Mouse (Mus musculus) megakaryocyte, embryonic 14.5 days (primary cell): Measurements from ENCODE around the gene Commd8. TPM values are rescaled to one million over a fixed set of nuclear protein-coding genes. Genes with fewer than 3 reads are reported as not detected.

Experiments used
- H3K27me3 ChIP-seq: replicated peaks from 2 replicates; pipeline ENCODE3; 2012; ENCODE audit warnings: inconsistent platforms
- H3K36me3 ChIP-seq: replicated peaks from 2 replicates; pipeline ENCODE3; 2012; ENCODE audit warnings: low read length, inconsistent platforms, mixed read lengths
- H3K4me1 ChIP-seq: 2 replicates; pipeline ENCODE4 v1.6.1; 2012; ENCODE audit warnings: inconsistent platforms
- H3K4me3 ChIP-seq: replicated peaks from 2 replicates; pipeline ENCODE3; 2012; ENCODE audit warnings: moderate library complexity, mild to moderate bottlenecking, inconsistent platforms
- H3K9me3 ChIP-seq: 2 replicates; pipeline ENCODE4 v1.6.1; 2012; ENCODE audit warnings: inconsistent platforms
- FLI1 ChIP-seq: IDR thresholded peaks from 2 replicates; pipeline ENCODE4 v1.6.1; 2012; ENCODE audit warnings: low read length, inconsistent platforms, mixed read lengths
- GATA1 ChIP-seq: IDR thresholded peaks from 3 replicates; pipeline ENCODE4 v1.6.1; 2012; ENCODE audit warnings: mixed read lengths, low read length, inconsistent platforms, borderline replicate concordance
- polyA plus RNA-seq: library from polyadenylated mRNA; stranded (reverse); fragments of >175 nt; gene quantifications from 2 replicates; pipeline ENCODE4 v1.2.3, GENCODE M21; 2012; ENCODE audit warnings: low replicate concordance; ENCODE audit not compliant: insufficient read depth

Commd8 gene
- polyA plus RNA-seq, 1 experiment = 5.4 TPM

DNA sequence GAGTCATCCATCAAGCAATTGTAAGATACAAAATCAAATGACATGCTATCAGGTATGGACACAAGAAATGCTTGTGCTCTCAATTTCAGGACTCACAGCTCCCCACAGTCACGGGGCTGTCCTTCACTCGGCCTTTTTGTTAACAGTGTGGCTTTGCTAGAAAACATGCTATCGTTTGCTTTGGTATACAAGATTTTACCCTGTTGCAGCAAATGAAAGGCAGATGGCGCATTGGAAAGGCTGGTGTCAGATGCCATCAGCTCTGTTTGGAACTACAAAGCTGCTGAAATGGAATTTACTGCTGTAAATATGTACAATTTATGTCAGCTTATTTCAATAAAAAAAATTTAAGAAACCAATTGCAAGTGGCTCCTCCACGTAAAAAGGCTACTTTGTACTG lies 19.3 kb downstream of the Commd8 start:
- Histone ChIP-seq H3K36me3 (no peaks in the 10 kb centered on the region), H3K4me1 (no peaks in the 10 kb centered on the region), H3K4me3 (no peak overlapping the region), H3K27me3 (no peaks in the 10 kb centered on the region), H3K9me3 (no peaks in the 10 kb centered on the region)
- TF ChIP-seq GATA1 (no peak), FLI1 (no peak)

- TF ChIP-seq GATA1 = no peak
- TF ChIP-seq FLI1 = no peak
- Histone ChIP-seq H3K9me3 (peaks cover 3% of the 10 kb centered on the region; the same call in 1 of the 2 replicates), H3K4me1 (no peaks in the 10 kb centered on the region), H3K36me3 (no peaks in the 10 kb centered on the region), H3K27me3 (no peaks in the 10 kb centered on the region), H3K4me3 (no peak overlapping the region)
Measured at GRCm38 (mm10) chr5:72139619-72140018, 28.4 kb downstream of the Commd8 start.

GRCm38 (mm10) chr5:72138256-72138655 lies 29.7 kb downstream of the Commd8 start:
- H3K9me3 ChIP-seq = peaks cover 3% of the 10 kb centered on the region; the same call in 1 of the 2 replicates
- H3K4me3 ChIP-seq = no peak overlapping the region
- H3K4me1 ChIP-seq = no peaks in the 10 kb centered on the region
- H3K27me3 ChIP-seq = no peaks in the 10 kb centered on the region
- no peak for TF ChIP-seq GATA1
- no peak for TF ChIP-seq FLI1
- no peaks in the 10 kb centered on the region for H3K36me3 ChIP-seq

DNA sequence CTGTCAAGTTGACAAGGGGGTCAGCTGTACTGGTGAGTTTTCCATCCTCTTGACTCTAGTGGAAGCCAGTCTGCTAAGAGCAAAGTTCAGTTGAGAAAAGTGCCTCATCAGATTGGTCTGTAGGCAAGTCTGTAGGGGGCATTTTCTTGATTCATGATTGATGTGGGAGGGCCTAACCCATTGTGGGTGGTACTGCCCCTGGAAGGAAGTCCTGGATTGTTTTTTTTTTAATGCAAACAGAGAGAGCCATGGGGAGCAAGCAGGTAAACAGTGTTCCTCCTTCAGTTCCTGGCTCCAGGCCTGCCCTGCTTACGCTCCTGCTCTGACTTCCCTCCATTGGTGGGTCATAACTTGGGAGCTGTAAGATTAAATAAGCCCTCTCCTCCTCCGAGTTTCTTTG lies 34.1 kb downstream of the Commd8 start:
- no peaks in the 10 kb centered on the region for H3K4me1 ChIP-seq
- H3K4me3 ChIP-seq = no peak overlapping the region
- peaks cover 3% of the 10 kb centered on the region; the same call in 1 of the 2 replicates for H3K9me3 ChIP-seq
- TF ChIP-seq FLI1 = no peak
- no peaks in the 10 kb centered on the region for H3K36me3 ChIP-seq
- H3K27me3 ChIP-seq = no peaks in the 10 kb centered on the region

GRCm38 (mm10) chr5:72126681-72127080 lies 41.3 kb downstream of the Commd8 start:
- TF ChIP-seq GATA1 = no peak
- no peak for TF ChIP-seq FLI1
- no peaks in the 10 kb centered on the region for H3K36me3 ChIP-seq
- H3K9me3 ChIP-seq = no peaks in the 10 kb centered on the region
- H3K27me3 ChIP-seq = no peaks in the 10 kb centered on the region
- H3K4me3 ChIP-seq = no peak overlapping the region
- H3K4me1 ChIP-seq = no peaks in the 10 kb centered on the region; the same call in 1 of the 2 replicates

GRCm38 (mm10) chr5:72122414-72123037 lies 45.5 kb downstream of the Commd8 start:
- Histone ChIP-seq H3K4me3 (no peak overlapping the region), H3K27me3 (no peaks in the 10 kb centered on the region), H3K36me3 (no peaks in the 10 kb centered on the region), H3K4me1 (no peaks in the 10 kb centered on the region; the same call in 1 of the 2 replicates), H3K9me3 (no peaks in the 10 kb centered on the region)
- TF ChIP-seq FLI1 (no peak), GATA1 (no peak)
